Mouse (Mus musculus) layer of hippocampus, adult 8-10 months (tissue): ENCODE measurements at regions not wholly inside any gene's neighbourhood (a gene's known extent, or its start where the extent isn't known, plus 50 kb on each side); places are given as distances from the start of the nearest gene placed in this dataset.
A peak's percentile ranks its signal among the peaks of the same experiment; 100 is the strongest.

ENCODE experiments used
- DNase-seq, 2 experiments: peaks; one replicate each; pipeline ENCODE4 v3.0.0; 2022; ENCODE audit warnings: low spot score in 2 of 2

DNA sequence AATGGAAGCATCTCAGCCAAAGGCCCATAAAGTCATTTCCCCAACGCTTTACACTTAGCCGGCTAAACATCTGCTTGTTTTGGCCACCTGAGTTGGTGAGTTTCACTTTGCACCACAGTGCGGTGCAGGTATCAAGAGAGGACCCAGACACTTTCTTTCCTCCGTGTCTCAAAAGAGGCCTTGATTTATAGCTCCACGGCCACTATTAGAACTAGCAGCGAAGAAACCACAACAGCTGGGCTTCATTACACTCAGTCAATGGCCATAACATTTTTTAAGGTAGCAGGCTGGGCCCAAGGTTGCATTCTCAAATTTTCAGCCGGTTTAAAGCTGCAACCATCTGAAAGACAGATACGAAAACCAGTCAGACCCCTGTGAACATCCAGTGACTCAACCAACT lies 103.4 kb downstream of the Mreg start:
- no peak for DNase-seq

DNA sequence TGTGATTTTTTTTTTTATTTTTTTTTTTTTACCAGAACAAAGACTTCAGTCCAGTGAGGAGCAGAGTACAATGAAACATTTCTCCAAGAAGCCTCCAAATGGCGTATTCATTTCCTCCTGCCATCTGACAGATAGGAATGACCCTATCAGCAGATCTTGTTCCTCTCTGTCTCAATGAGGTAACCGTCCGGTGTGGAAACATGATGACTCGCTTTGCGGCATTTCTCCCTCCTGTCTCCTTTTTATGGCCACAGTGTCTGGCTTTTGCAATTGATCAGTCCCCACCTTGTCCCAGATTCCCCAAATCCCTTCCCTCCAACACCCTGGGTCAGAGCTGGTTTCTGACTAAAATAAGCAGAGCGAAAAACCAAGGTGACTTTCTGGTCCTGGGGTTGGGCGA lies 105.0 kb downstream of the Mreg start:
- no peak for DNase-seq

DNA sequence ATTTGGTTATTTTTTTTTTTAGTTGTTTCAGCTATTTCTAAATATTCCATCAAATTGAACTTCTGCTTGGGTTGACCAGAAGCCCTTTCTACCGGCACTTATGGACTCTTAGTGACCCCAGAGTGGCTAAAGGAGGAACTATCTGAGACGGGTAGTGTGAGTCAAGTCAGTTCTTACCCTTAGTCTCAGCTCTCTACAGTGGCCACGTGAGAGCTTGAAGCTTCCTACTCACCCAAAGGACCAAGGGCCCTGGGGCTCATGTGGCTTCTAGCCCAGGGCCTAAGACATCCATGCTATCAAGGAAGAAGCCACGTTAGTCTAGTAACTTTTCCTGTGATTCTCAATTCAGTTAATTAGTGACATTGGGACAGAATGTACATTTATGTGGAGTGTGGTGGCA lies 105.5 kb downstream of the Mreg start:
- no peak for DNase-seq

DNA sequence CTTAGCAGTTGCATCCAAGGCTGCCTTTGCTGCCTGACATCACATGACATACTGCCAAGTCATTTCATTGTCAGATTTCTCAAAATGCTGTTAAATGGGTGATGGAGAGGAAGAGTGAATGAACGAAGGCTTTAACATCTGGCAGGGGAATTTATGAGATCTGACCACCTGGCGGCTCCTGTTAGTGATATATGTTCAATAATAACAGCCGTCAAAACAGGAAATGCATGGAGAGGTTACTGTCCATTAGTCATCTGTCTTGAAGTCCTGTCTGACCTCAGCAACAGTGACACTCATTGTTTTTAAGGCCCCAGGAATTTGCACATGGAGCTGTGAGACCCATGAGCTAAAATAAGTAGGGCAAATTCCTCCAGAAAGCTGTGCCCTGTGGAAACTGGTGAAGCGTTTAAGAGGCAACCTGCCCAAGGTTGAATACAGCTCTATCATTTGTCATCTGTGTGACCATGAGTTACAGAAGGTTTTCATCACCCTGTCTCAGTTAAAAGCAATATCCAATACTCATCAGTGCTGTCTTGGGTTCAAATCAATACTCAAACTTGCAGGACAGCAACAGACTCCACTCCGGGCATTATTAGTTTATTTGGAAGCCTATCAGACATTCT lies 106.6 kb downstream of the Mreg start:
- DNase-seq: no peak

DNA sequence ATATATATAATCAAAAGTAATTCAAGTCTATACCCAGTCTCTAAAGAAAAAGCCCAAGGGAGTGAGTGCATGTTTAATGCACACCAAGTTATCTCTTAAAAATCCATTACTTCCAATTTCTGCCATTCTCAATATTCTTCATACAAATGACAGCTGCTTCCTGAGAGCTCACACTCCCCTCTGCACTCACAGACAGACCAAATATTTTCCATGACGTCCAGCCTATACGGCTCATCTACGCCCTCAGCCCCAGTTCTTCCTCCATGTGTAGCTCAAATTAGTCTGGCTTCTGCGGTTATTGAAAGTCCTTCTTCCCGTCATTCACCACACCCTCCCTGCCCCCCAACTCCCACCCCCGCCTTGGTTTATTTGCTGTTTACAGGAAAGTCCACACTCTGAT lies 108.1 kb downstream of the Mreg start:
- no peak for DNase-seq

DNA sequence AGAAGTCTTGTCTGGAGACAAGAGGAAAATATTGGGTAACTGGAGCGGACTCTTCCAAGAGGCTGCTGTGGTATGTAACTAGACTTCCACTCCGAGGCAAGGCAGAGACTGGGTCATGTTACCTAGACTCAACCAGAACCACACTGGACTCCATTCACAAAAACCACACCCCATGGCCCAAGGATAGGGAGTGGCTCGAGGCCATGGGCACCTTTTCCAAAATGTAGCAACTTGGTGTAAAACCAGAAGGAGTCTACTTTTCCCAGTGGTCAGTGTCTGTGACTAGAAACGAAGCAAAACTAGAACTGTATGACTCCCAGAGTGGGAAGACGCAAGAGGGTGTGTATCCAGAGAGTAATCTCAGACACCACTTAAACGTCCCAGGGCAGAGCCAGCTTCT lies 108.7 kb downstream of the Mreg start:
- DNase-seq: no peak

DNA sequence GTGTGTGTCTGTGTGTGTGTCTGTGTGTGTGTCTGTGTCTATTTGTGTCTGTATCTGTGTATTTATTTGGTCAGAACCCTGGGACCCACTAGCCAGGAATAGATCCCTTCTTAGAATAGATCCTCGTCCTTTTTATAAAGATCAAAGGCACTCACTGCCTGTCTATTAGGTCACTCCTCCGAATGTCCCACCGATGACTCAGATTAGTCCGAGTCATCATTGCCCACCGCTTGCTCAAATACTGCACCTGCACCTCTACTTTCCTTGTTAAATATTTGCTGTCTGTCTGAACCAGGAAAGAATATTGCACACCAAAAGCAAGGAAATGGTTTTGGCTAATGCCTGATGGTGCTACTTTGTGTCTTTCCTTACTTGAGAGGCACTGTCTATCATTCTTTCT lies 112.7 kb downstream of the Mreg start:
- DNase-seq: no peak

DNA sequence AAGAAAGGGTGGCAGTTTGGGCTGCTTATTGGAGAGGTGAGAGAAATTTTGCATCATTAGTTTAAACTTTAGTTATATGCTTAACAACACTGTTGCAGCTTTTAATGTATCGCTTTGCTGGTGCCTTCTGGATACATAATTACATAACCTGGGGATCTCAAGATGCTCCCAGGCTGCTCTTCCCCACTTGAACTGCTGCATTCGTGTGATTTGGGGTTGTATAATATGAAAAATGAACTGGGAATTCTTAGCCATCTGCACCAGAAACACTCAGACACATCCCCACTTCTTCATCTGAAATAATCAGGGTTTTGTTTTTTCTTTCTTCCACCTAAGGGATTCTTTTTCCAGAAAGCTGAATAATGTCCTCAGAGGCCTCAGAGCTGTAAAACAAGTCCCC lies 120.8 kb downstream of the Mreg start:
- peak in 1 of 2 experiments; percentile 6 for DNase-seq

DNA sequence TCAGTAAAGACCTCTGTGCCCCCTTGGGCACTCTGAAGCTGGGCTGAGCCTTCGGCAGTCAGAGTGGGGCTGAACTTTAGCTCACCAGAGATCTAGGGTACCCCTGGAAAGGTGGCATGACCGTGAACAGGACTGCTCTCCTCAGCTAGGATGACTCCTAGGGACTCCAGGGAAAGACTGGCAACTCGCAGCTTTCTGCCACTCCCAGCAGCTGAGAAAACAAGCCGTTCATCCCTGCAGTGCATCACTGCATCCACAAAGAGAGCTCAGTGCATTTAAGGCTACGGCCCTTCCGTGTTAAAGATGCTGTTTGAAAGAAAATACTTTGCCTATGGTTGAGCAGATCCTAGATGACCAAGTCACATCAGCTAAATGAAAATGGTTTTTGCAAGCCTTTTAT lies 126.4 kb downstream of the Mreg start:
- DNase-seq: no peak

DNA sequence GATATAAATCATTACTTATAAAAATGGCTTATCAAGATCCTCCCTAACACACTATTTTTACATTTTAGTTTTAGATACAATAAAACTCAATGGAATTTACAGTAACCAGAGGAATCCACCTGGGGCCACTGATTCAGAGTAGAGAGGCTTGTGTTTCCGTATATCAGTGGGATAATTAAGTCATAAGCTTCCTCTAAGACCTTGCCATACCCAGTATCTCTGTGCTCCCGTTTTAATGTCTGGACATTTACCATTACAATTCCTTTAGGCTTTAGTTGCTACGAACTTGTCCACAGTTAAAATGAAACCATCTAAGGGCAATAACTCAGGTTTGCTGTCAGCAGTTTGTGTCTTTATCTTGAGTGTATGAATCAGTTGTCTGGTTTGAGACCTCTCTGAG lies 127.9 kb downstream of the Mreg start:
- no peak for DNase-seq

DNA sequence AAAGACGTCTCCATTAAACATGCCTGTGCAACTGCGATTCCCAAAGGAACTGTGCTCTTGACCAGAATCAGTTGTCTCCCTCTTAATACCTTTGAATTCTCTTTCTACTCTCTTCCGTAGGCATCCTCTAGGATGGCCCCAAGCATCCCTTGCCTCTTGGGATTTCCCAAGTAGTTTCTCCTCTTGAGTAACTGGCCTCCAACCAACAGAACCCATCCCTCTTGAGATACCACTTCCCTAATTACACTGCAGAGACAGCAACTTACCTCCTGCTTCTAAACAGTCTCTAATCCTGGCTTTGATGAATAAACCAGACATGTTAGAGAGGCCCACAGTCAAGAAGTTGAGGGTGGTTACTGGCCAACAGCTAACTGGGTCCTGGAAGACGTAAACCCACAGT lies 129.7 kb downstream of the Mreg start:
- DNase-seq: no peak

DNA sequence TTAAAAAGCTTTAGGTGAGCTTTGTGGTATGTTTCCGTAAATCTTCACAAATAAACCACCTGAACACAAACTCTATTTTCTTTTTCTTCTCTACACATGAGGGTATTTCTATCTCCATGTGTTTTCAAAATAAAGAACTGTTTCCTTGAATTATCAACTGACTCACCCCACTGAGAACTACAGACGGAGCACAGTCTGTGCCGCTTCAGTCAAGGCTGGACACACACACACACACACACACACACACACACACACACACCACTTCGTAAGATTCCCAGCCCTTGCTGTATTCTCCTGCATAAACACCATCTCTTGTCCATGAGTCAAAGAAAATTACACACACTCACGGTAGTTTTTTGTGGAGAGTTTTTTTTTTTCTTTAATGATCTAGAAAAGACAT lies 130.3 kb downstream of the Mreg start:
- DNase-seq: no peak

DNA sequence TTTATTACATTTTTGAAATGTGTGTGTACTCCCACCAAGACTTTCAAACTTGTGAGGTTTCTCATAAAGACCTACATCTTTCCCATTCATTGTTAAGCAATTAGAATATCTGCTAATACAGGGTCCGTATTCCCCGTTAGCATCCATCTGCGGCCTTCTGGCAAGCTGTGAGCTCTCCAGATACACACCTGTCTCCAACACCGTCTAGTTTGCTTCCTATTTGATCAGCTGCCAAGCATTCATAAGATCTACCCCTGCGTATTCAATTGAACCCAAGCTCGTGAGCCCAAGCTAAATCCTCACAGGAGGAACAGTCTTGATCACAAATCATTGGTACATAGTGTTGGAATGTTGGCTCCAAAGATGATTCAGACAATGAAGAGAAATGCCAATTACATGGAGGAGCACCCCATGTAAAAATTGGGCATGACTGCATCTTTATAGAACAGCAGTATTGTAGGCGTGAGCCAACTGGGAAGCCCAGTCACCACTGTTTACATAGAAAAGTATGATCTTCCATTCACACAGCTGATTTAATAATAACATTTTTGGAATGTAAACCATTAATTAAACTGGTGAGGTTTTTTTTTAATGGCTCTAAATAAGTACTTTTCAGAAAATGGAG lies 133.1 kb downstream of the Mreg start:
- DNase-seq: peak; percentile 9 to 19

DNA sequence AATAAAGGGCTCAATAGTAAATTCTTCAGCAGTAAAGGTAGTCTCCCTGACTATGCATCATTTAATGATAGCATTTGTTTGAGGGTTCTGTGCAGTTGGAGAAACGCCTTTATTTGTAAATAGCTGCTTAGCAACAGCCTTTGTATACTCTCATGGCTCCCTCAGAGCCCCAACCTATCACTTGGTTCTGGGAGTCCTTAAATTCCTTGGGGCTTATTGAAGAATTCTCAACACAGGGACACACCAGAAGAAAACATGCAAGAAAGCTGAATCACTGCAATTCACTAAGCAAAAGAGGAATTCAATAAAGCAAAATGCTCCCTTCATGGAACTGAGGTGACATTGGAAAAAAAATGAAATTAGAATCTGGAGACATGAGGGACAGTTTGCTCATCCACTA lies 135.8 kb downstream of the Mreg start:
- no peak for DNase-seq

DNA sequence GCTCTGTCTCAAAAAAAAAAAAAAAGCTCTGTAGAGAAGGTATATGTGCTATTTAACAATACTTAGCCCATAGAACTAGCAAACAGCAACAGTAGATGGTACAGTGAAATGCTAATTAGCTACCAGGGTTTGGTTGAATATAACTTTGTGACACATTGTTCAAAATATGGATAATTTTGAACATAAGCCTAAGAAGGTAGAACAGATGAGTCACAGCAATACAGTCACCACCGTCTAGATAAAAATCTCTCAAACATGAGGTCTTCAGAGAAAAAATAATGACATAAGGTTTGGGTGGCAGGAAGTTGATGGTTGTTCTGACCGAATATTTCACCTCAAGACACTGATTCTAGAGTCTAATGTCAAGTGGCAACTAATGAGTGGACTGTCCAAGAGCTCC lies 136.6 kb downstream of the Mreg start:
- DNase-seq: no peak

DNA sequence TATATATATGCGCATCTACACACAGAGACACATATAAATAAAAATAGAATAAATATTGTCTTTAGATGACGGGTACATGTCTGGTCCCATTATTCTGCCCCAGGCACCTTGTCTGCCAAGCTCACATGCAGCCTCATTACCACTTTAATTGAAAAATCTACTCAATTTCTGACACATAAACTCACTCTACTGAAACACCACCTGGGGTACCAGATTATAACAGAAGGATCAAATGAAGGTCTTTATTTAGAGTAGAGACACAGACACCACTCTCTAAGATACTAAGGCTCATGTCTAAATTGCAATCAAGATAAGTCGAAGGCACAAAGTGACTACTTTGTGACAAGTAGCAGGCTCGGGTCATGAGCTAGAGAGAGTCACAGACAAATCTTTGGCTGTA lies 138.9 kb downstream of the Mreg start:
- DNase-seq: no peak

DNA sequence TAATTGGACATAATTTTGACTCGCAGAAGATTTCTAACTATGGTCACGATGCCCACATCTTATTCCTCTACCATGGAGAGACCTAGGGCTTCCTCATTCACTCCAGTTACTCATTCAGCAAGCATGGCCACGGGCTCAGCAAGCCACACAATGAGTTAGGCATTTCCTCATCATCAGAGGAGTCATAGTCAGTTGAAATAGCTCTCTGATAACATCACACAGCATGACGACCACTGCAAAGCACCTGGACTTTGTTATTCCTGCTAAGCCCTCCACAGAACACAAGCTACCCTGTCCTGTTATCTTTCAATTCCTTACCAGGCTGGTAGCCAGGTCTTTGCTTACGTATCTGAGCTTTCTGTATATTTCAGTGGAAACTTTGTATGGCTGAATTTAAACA lies 141.6 kb downstream of the Mreg start:
- no peak for DNase-seq

DNA sequence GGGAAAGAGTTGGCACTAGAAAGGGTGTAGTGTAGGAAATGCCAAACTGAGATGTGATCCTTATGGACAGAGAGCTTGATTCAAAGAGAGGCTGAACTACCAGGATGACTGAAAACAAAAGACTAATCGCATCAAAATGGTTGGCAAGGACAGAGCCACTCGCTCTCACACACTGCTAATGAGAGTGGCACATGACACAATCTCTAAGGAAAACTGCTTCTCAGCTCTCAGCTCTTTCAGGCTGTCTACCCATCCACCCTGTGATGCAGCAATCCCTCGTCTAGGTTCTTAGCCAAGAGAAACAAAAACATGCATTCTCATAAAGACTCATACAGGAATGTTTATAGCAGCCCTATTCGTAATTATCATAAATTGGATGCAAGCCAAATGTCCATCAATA lies 143.1 kb downstream of the Mreg start:
- DNase-seq: no peak

DNA sequence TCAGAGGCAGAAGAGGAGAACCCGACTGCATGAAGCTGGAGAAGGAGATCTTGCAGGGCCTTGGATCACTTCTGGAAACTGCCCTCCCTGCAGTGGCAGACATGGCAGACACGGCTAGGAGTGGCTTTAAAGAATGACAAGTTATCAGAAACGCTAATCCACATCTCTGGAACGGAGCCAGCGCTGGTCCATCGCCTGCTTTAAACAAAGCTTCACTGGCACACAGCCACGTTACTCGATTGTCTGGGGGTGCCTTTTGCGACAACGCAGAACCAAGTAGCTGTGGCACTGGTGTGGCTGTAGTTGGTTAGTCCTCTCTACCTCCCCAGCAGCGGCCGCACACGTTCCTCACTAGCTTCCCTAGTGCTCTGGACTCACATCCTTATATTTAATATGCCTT lies 147.0 kb downstream of the Mreg start:
- no peak for DNase-seq

DNA sequence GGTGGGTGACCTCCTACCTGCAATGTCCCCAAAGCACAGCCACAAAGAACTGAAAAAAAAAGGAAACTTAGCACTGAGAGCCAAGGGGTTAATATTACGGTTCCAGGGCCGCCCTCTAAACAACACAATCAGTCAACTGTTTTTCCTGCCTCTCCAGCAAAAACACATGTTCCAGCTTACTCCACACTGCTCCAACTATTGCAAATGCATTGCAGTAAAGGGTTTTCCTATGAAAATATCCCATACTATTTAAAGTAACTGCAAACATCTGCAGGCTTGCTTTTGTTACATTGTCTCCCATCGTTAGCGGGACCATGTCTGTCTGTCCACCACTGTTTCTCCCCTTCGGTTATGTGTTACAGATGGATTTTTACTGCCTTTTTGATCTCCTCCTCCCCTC lies 151.7 kb downstream of the Mreg start:
- DNase-seq: no peak

DNA sequence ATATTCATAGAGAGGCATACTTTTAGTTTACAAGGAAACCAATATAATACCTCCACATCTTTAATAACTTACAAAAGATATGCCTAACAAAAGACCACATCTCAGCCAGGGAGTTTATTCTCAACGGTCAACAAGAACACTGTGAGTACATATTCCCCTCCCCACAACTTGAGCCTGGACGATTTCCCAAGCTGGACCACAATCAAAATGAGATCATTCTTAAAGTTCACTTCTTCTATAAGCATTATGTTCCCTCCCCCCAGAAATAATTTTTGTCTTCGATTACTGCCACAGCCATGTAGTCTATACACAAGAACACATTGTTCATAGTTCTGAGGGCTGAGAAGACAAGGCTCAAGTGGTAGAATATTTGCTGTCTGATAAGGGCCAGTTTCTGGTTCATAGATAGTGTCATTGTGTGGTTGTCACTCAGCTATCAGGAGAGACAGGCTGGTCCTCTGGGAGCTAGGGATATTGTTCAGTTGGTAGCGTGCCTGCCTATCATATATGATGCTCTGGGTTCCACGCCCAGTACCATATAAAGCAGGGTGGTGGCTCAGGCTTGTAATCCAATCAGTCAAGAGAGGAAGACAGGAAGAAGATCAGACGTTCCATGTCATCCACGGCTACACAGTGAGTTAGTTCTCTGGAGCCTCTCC lies 153.9 kb downstream of the Mreg start:
- DNase-seq: no peak

DNA sequence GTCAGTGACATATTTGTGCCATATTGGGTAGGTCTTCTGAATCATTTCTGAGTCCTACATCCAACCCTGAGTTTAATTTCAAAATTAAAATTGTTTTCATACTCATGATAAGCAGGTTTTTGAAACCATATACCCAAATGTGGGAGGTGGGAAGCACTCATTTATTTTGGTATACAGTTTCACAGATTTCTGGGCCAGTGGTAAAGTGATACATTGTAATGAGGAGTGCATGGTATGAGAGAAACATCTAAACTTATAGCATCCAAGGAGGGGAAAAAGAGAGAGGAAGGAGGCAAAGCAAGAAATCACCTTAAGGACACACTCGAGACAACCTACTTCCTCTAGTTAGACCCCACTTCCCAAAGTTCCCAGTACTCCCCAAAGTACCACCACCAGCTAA lies 157.6 kb downstream of the Mreg start:
- no peak for DNase-seq

DNA sequence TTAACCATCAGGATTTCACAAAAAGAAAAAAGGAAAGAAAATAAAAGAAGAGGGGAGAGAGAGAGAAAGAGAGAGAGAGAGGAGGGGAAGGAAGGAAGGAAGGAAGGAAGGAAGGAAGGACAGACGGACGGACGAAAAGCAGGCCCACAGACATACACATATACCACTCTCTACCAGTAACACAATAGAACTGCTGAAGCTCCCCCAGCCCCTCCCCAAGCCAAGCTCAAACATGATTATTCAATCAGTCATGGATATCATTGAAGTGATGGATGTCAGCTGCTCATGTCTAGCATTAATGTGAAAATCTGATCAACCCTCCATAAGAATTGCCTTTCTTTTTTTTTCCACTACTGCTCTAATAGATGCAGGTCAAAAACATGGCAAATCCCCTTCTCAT lies 161.2 kb downstream of the Mreg start:
- no peak for DNase-seq
